Mouse (Mus musculus) erythroblast, embryonic 14.5 days (primary cell): ENCODE results near the gene Rgs6. TPM values are rescaled to one million over a fixed set of nuclear protein-coding genes. Genes with fewer than 3 reads are reported as not detected.

Source experiments
- H3K27me3 ChIP-seq: 2 replicates; pipeline ENCODE4 v1.6.1; 2012; ENCODE audit warnings: inconsistent platforms; ENCODE audit not compliant: control insufficient read depth
- H3K36me3 ChIP-seq: 2 replicates; pipeline ENCODE4 v1.6.1; 2012; ENCODE audit warnings: mild to moderate bottlenecking, inconsistent platforms; ENCODE audit not compliant: control insufficient read depth
- H3K4me1 ChIP-seq: 2 replicates; pipeline ENCODE4 v1.6.1; 2012; ENCODE audit warnings: inconsistent platforms; ENCODE audit not compliant: control insufficient read depth
- H3K4me3 ChIP-seq: replicated peaks from 2 replicates; pipeline ENCODE3; 2012; ENCODE audit warnings: moderate library complexity, mild to moderate bottlenecking, inconsistent platforms
- H3K9me3 ChIP-seq: 2 replicates; pipeline ENCODE4 v1.6.1; 2012; ENCODE audit warnings: low read length, inconsistent platforms, mixed read lengths; ENCODE audit not compliant: control insufficient read depth
- GATA1 ChIP-seq: IDR thresholded peaks from 2 replicates; pipeline ENCODE4 v1.6.1; 2012; ENCODE audit warnings: low read length, inconsistent platforms, mixed read lengths
- TAL1 ChIP-seq: IDR thresholded peaks from 3 replicates; pipeline ENCODE4 v1.6.1; 2012; ENCODE audit warnings: low read length, inconsistent platforms, mixed read lengths
- polyA plus RNA-seq: library from polyadenylated mRNA; stranded (reverse); fragments of >175 nt; gene quantifications from 2 replicates; pipeline ENCODE4 v1.2.3, GENCODE M21; 2012

Rgs6 gene
- polyA plus RNA-seq, 1 experiment = not detected

DNA sequence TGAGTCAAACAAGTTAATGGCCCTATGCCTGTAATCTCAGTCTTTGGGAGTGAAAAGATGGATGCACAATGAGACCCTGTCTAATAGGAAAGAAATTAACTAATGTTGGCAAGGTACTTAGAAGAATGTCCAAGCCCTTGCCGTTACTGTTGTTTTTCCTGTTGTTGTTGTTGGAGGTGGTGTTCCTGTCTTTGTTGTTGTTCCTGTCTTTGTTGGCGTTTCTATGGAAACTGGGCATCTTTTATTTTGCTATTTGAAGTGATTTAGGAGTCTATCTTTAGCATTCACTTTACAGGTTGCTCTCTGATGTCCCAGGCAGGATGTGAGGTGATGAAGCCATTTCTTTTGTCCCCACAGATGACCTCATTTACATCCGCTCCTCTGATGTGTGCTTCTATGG, 180.6 kb downstream of the Rgs6 start:
- Histone ChIP-seq H3K36me3 (no peaks in the 10 kb centered on the region), H3K4me1 (no peaks in the 10 kb centered on the region), H3K27me3 (no peaks in the 10 kb centered on the region), H3K4me3 (no peak overlapping the region), H3K9me3 (peaks cover 5% of the 10 kb centered on the region)
- TF ChIP-seq GATA1 (no peak), TAL1 (no peak)

DNA sequence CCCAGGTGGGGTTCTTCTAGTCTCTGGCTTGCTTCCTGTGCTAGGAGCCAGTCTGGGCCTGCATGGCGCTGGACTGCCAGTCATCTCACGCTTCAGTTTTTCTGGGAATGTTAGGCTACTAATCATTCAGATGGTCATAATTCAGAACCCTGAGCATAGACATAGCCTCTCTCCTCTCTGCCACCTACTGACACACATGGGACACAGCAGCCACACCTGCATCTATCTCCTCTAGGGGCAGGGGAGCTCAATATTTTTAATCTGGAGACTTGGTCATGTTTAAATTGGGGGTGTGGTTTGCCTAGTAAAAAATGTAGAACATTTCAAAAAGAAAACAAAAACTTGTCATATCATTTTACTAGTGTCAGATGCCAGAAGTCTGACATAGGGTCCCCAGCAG, 184.1 kb downstream of the Rgs6 start:
- no peak overlapping the region for H3K4me3 ChIP-seq
- H3K9me3 ChIP-seq = no peaks in the 10 kb centered on the region
- H3K27me3 ChIP-seq = no peaks in the 10 kb centered on the region
- H3K36me3 ChIP-seq = no peaks in the 10 kb centered on the region
- TF ChIP-seq GATA1 (no peak), TAL1 (no peak)
- no peaks in the 10 kb centered on the region for H3K4me1 ChIP-seq

GRCm38 (mm10) chr12:82774576-82774975, 186.5 kb downstream of the Rgs6 start:
- H3K27me3 ChIP-seq = no peaks in the 10 kb centered on the region
- H3K9me3 ChIP-seq = no peaks in the 10 kb centered on the region
- no peaks in the 10 kb centered on the region for H3K36me3 ChIP-seq
- no peaks in the 10 kb centered on the region for H3K4me1 ChIP-seq
- no peak overlapping the region for H3K4me3 ChIP-seq
- TF ChIP-seq GATA1 (no peak), TAL1 (no peak)

DNA sequence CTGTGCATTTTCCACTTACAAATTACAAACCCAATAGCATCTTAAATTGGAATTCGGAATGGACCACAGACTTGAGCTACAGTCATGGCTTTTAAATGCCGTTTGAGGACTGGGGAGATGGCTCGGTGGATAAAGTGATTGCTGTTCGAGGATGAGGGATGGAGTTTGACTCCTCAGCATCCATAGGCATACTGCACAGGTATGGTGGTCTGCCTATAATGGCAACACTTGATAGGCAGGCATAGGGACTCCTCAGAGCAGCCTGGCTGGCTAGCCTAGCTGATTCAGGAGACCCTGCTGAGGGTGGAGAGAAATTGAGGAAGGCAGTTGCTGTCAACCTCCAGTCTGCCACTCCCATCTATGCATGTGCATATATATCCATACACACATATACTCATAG, 188.6 kb downstream of the Rgs6 start:
- no peak for TF ChIP-seq GATA1
- TF ChIP-seq TAL1 = no peak
- H3K4me1 ChIP-seq = no peaks in the 10 kb centered on the region
- no peak overlapping the region for H3K4me3 ChIP-seq
- H3K27me3 ChIP-seq = no peaks in the 10 kb centered on the region
- no peaks in the 10 kb centered on the region for H3K9me3 ChIP-seq
- no peaks in the 10 kb centered on the region for H3K36me3 ChIP-seq

DNA sequence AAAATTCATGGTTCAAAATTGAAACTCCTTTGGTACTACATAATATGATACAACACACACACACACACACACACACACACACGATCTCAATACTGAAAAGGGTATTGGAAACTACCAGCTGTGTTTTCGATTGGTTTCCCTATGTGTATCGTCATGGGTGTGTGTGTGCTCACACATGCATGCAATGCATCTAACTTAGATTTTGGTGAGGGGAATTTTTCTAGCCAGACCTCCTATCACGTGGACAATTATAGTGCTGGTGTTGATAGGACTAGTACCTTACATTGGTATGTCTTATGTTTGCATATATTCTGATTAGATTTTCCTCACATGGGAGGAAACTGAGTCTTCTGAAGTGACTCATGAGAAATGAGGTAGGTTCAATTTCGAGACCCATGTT, 192.8 kb downstream of the Rgs6 start:
- TF ChIP-seq TAL1 (no peak), GATA1 (no peak)

DNA sequence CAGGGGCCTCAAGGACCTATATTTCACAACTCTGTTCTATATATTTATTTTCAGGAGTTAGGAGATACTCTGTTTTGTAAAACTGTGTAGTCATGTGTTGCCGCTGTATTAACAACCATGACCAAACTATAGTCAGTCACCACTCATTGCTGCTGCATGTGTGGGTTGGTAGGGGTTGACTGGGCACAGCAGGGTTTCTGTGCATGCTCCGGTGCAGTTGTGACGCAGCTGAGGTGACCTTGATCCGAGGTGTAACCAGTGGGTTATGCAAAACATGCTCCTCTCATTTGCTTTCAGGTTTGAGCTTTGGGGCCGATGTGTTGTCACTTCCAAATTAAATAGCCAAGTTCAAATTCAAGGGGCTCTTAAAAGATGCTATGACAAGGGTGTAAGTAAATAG, 193.3 kb downstream of the Rgs6 start:
- Histone ChIP-seq H3K4me1 (no peaks in the 10 kb centered on the region), H3K4me3 (no peak overlapping the region), H3K27me3 (no peaks in the 10 kb centered on the region), H3K36me3 (no peaks in the 10 kb centered on the region), H3K9me3 (no peaks in the 10 kb centered on the region)
- no peak for TF ChIP-seq GATA1
- no peak for TF ChIP-seq TAL1

More for the DNA sequence above, 192.8 kb downstream of the Rgs6 start:
- H3K36me3 ChIP-seq = no peaks in the 10 kb centered on the region
- no peaks in the 10 kb centered on the region for H3K27me3 ChIP-seq
- H3K4me3 ChIP-seq = no peak overlapping the region
- H3K4me1 ChIP-seq = no peaks in the 10 kb centered on the region
- no peaks in the 10 kb centered on the region for H3K9me3 ChIP-seq

DNA sequence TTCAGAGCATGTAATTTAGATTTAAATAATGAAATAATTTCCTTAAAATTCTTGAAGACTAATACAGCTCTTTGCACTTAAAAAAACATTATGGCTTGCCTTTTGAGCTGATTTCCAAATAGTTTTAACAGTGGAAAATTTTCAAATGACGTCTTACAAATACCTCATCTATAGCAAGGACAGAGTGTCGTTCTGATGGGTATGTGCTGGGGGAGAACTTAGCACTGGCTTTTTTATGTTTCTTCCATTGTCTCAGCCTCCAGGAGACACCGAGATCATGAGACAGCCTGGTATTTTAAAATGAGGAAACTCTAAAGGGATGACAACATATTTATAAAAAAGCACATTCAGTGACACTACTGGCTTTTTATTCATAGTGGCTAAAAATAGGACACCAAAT, 204.0 kb downstream of the Rgs6 start:
- Histone ChIP-seq H3K36me3 (no peaks in the 10 kb centered on the region), H3K9me3 (0 out of 2 replicates have a peak, but pooled peaks cover 3% of the 10 kb centered on the region), H3K4me3 (no peak overlapping the region), H3K4me1 (no peaks in the 10 kb centered on the region), H3K27me3 (no peaks in the 10 kb centered on the region)
- no peak for TF ChIP-seq TAL1
- no peak for TF ChIP-seq GATA1

- no peak overlapping the region for H3K4me3 ChIP-seq
- H3K4me1 ChIP-seq = no peaks in the 10 kb centered on the region
- H3K27me3 ChIP-seq = no peaks in the 10 kb centered on the region
- TF ChIP-seq TAL1 = no peak
- TF ChIP-seq GATA1 = no peak
- no peaks in the 10 kb centered on the region for H3K36me3 ChIP-seq
- no peaks in the 10 kb centered on the region for H3K9me3 ChIP-seq
Measured at GRCm38 (mm10) chr12:82799892-82800291, 211.8 kb downstream of the Rgs6 start.

GRCm38 (mm10) chr12:82801736-82802135, 213.6 kb downstream of the Rgs6 start:
- no peak for TF ChIP-seq TAL1
- no peak for TF ChIP-seq GATA1
- Histone ChIP-seq H3K4me1 (no peaks in the 10 kb centered on the region), H3K9me3 (no peaks in the 10 kb centered on the region), H3K4me3 (no peak overlapping the region), H3K27me3 (no peaks in the 10 kb centered on the region), H3K36me3 (no peaks in the 10 kb centered on the region)

DNA sequence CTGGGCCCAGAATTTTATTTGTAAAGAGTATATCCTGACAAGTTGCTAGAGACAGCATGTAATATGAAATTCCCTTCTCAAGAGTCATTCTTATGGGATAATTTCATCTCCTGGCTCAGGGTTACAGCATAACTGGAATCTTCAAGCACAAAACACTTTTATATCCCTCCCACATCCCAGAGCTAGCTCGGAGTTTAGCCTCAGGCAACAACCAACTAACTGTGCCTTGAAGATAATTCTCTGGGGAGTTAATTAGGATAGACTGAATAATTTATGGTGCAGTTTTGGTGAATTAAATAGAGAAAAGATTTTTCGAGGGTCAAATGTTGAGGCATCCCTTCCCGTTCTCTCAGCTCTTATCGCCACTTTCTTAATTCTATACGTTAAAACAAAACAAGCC, 214.6 kb downstream of the Rgs6 start:
- Histone ChIP-seq H3K9me3 (no peaks in the 10 kb centered on the region), H3K4me3 (no peak overlapping the region), H3K4me1 (no peaks in the 10 kb centered on the region), H3K36me3 (no peaks in the 10 kb centered on the region), H3K27me3 (no peaks in the 10 kb centered on the region)
- no peak for TF ChIP-seq GATA1
- TF ChIP-seq TAL1 = no peak
